Mouse (Mus musculus): ENCODE data around the gene Siah1a.

DNA sequence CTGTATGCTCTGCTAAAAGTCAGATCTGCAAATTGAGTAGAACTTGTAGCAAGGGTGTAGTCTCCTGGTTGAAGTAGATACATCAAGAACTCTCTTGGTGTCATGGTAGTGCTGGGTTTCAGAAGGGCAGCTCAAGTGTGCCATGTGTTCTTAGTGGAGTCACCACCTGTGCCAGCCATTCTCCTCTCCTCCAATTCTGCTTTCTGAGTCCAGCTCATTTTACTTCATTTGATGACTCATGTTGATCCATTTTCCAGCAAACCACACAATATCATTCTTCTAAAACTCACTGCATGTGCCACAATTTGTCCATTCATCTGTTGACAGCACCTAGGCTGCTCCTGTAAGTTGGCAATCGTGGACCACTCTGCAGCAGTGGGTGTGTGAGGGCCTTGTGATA lies 53.6 kb downstream of the Siah1a start:
- no peak for TF ChIP-seq EP300 (IDR thresholded peaks at IDR 0.05)
- TF ChIP-seq CTCF (IDR thresholded peaks at IDR 0.05): no peak
